Mouse (Mus musculus) midbrain, embryonic 14.5 days (tissue): ENCODE data around the gene Pkp4. TPM values are rescaled to one million over a fixed set of nuclear protein-coding genes. Genes with fewer than 3 reads are reported as not detected.

Experiments
- ATAC-seq: fragments of 200-750 bp; cut with Nextera tagmentation; 2 replicates; pipeline ENCODE4 v1.8.0; 2017; ENCODE audit warnings: moderate number of reproducible peaks, moderate library complexity; ENCODE audit not compliant: low FRiP score, low TSS enrichment
- DNase-seq: peaks from one replicate; pipeline ENCODE4 v3.0.0-alpha.2; 2015
- H3K27ac ChIP-seq: fragments of 300-500 bp; sonication (generic); replicated peaks from 2 replicates; pipeline ENCODE4 v1.5.1; 2014; ENCODE audit warnings: mild to moderate bottlenecking, low read depth, low read length, moderate library complexity
- H3K27me3 ChIP-seq: fragments of 300-500 bp; sonication (generic); 2 replicates; pipeline ENCODE4 v1.6.1; 2014; ENCODE audit warnings: low read length, control low read depth, mixed read lengths; ENCODE audit not compliant: control insufficient read depth, insufficient read depth
- H3K36me3 ChIP-seq: fragments of 300-500 bp; sonication (generic); 2 replicates; pipeline ENCODE4 v1.6.1; 2014; ENCODE audit warnings: low read length, control low read depth; ENCODE audit not compliant: control insufficient read depth, insufficient read depth
- H3K4me1 ChIP-seq: fragments of 300-500 bp; sonication (generic); 2 replicates; pipeline ENCODE4 v1.6.1; 2014; ENCODE audit warnings: mild to moderate bottlenecking, antibody characterized with exemption, low read length, control low read depth; ENCODE audit not compliant: control insufficient read depth, insufficient read depth
- H3K4me2 ChIP-seq: fragments of 300-500 bp; sonication (generic); 2 replicates; pipeline ENCODE4 v1.6.1; 2014; ENCODE audit warnings: mild to moderate bottlenecking, low read length, moderate library complexity
- H3K4me3 ChIP-seq: fragments of 300-500 bp; sonication (generic); replicated peaks from 2 replicates; pipeline ENCODE4 v1.5.1; 2014; ENCODE audit warnings: low read depth, low read length
- H3K9ac ChIP-seq: fragments of 300-500 bp; sonication (generic); replicated peaks from 2 replicates; pipeline ENCODE4 v1.6.1; 2014; ENCODE audit warnings: mild to moderate bottlenecking, low read length, moderate library complexity
- H3K9me3 ChIP-seq: fragments of 300-500 bp; sonication (generic); 2 replicates; pipeline ENCODE4 v1.6.1; 2016; ENCODE audit warnings: low read length, control low read depth, mixed read lengths; ENCODE audit not compliant: control insufficient read depth
- WGBS: fragments of 180-500 bp; shearing (Covaris S2); extraction: QIAGEN DNeasy Blood & Tissue Kit; methylation state at CpG from one replicate; pipeline ENCODE4 v1.1.7; 2014; 5-methylcytosine and 5-hydroxymethylcytosine counted together
- polyA plus RNA-seq: library from polyadenylated mRNA; unstranded; fragments of >200 nt; fragmentation: Nextera tagmentation; extraction: Ambion mirVana; gene quantifications from 2 replicates; pipeline ENCODE4 v1.2.1, GENCODE M21; 2014

The Pkp4 gene
- polyA plus RNA-seq, 1 experiment from 2014 or later = 23.9 TPM

DNA sequence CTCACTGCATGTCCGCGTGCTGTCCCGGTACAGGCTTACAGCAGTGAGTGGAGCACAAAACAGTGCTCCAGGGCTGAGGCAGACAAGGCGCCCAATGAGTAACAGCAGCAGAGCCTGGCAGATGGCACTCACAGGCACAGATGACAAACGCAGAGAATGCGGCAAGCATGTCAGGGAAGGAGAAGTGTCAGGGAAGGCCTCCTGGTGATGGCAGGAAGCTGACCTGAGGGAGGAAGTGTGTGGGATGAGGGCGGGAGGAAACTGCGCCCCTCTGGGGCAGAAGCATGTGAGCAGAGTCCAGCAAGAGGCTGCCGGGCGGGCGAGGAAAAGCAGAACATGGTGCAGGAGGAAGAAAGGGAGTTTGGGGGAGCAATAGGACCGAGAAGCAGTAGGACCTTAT lies 185.8 kb downstream of the Pkp4 start:
- no peak overlapping the region for H3K4me3 ChIP-seq
- peaks cover 35% of the 10 kb centered on the region for H3K36me3 ChIP-seq
- H3K4me1 ChIP-seq = no peaks in the 10 kb centered on the region
- no peak for ATAC-seq
- no peak overlapping the region for H3K4me2 ChIP-seq
- no peak overlapping the region for H3K27ac ChIP-seq
- H3K27me3 ChIP-seq = no peaks in the 10 kb centered on the region
- WGBS = 84% methylated on average over 12 of the region's 12 CpGs
- no peak overlapping the region for H3K9ac ChIP-seq
- H3K9me3 ChIP-seq = no peaks in the 10 kb centered on the region
- DNase-seq = no peak

DNA sequence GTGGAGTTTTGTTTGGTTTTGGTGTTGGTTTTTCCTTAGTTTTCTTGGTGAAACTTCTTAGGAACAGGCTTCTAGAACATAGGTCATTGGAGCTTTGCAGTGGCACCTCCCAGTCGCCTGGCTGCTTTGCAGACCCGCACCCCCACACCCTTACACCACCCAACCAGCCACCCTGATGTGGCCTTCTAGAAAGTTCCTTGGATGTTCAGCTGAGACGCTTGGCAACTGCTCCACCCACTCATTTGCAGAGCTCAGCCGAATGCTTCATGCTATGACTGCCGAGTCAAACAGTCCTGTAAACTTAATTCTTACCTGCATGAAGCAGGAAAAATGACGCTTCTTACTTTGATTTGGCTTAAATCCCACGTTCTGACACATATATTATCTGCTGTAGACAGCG lies 187.9 kb downstream of the Pkp4 start:
- H3K9me3 ChIP-seq = no peaks in the 10 kb centered on the region
- no peak overlapping the region for H3K4me3 ChIP-seq
- DNase-seq = no peak
- H3K9ac ChIP-seq = no peak overlapping the region
- H3K27ac ChIP-seq = no peak overlapping the region
- peaks cover 26% of the 10 kb centered on the region for H3K36me3 ChIP-seq
- H3K4me2 ChIP-seq = no peak overlapping the region
- H3K4me1 ChIP-seq = no peaks in the 10 kb centered on the region
- H3K27me3 ChIP-seq = no peaks in the 10 kb centered on the region
- ATAC-seq = no peak
- 91% methylated on average over 8 of the region's 8 CpGs for WGBS

DNA sequence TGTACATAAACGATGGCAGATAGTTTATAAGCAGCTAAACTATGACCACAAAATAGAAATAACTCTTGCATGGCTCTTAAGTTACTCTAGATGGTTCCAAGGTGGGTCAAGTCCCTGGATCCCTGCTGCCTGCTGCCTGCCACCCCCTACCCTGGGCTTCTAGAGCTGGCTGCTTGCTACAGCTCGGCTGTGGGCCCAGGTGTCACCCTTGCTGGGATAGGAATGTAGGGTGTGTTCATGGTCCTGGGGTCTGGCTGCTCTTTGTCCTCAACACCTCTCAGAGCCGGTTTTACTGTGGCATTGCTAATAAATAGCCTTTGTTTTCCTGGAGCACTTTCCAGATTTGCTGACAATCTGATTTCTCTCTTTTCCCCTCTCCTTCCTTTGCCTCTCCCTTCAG lies 189.4 kb downstream of the Pkp4 start:
- Histone ChIP-seq H3K36me3 (peaks cover 23% of the 10 kb centered on the region), H3K9ac (no peak overlapping the region), H3K27me3 (no peaks in the 10 kb centered on the region), H3K9me3 (no peaks in the 10 kb centered on the region), H3K27ac (no peak overlapping the region), H3K4me3 (no peak overlapping the region), H3K4me2 (no peak overlapping the region), H3K4me1 (no peaks in the 10 kb centered on the region)
- no peak for ATAC-seq
- WGBS = 80% methylated on average over 3 of the region's 3 CpGs
- DNase-seq = no peak

DNA sequence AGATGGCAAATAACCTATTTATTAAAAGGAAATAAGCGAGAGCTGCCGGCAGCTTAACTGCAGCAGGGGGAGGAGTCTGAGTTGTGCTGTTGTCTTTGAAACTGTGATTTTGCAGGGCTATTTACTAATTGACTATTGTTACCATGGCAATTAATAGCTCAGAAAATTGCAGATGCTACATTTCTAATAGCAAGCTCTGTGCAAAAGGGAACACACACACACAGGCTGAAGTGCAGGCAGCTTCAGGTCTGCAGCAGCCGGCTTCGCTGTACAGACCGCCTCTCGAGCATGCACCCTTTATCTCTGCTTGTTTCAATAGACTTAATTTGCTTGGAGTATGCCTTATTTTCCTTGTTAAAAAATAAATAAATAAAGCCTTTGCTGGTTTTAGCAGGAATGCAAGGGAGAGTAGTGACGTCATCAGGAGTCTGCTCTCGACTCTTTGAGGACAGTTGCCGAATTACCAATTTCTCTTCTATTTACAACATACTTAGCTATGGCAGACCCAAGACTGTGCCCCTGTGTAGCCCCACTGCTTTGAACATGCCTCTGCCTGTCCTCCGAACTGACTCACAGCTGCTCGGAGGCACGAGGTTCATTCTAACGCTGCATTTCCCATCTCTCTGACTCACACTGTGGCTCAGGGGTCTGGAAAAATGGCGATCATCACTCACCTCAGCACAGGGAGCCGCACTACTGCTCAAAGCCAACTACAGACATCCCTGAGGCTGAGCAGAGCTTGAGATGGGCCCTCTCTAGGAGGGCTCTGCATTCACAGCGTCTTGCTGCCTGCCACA lies 190.9 kb downstream of the Pkp4 start:
- Histone ChIP-seq H3K27ac (peak overlapping the region; percentile 34), H3K4me1 (no peaks in the 10 kb centered on the region), H3K9ac (no peak overlapping the region; the same call in 1 of the 2 replicates), H3K4me2 (no peak overlapping the region), H3K4me3 (no peak overlapping the region), H3K36me3 (peaks cover 26% of the 10 kb centered on the region), H3K9me3 (no peaks in the 10 kb centered on the region), H3K27me3 (no peaks in the 10 kb centered on the region)
- WGBS = 83% methylated on average over 16 of the region's 16 CpGs
- peak; percentile 44 for DNase-seq
- peak; percentile 51; the same call in 1 of the 2 replicates for ATAC-seq

DNA sequence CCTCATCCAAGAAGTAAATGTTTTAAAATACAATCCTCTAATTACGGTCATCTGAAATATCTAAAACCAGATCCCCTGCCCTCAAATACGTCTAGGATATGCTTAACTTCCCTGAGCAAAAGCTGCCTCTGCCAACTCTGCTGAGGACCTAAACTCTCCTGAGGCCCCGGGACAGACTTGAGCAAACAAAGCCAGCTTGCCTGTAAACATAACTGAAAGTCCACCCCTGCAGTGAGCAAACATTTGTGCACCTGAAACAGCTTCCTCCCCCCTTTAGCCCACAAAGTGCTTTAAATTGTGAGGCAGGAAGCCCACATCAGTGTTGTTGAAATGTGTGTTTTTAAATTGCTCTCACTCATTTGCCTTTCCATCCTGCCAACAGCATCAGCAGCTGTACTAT lies 193.2 kb downstream of the Pkp4 start:
- DNase-seq = peak; percentile 13
- 85% methylated on average over 3 of the region's 3 CpGs for WGBS

DNA sequence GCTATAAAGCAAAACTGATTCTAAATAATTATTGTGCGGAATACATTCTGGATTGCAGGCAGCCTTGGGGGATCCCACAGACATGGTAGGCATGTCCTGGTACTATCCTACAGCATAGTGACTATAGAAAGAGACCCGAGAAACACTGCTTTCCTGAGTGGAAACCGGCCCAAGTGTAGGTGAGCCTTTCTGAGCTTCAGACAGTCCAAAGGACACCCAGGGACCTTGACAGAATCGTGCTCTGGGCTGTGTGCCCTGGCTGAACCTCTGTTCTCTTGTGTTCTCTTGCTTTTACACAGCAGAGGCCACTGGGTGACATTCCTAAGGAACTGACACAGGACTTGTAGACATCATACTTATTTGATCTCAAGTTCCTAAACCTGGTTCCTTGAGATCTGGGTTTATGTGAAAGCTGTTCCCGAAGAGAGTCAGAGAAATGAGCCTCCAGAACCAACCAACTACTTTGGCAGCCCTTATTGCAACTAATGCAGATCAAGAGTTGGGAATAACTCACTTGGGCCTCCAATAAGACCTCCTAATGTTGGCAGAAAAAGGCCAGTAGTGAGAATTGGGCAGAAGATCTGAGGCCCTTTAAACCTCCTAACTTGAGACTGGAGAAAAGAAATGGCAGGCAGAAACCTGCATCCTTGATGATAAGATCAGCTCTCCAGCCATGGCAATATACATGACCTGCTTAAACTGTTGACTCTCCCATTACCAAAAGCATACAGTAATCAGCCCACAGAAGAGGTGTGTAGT lies 195.1 kb downstream of the Pkp4 start:
- DNase-seq (no peak), ATAC-seq (no peak)

More for the DNA sequence above, 193.2 kb downstream of the Pkp4 start:
- Histone ChIP-seq H3K36me3 (peaks cover 11% of the 10 kb centered on the region), H3K4me3 (no peak overlapping the region), H3K4me1 (no peaks in the 10 kb centered on the region), H3K9me3 (no peaks in the 10 kb centered on the region), H3K4me2 (no peak overlapping the region), H3K27ac (no peak overlapping the region), H3K9ac (no peak overlapping the region), H3K27me3 (no peaks in the 10 kb centered on the region)
- no peak for ATAC-seq

DNA sequence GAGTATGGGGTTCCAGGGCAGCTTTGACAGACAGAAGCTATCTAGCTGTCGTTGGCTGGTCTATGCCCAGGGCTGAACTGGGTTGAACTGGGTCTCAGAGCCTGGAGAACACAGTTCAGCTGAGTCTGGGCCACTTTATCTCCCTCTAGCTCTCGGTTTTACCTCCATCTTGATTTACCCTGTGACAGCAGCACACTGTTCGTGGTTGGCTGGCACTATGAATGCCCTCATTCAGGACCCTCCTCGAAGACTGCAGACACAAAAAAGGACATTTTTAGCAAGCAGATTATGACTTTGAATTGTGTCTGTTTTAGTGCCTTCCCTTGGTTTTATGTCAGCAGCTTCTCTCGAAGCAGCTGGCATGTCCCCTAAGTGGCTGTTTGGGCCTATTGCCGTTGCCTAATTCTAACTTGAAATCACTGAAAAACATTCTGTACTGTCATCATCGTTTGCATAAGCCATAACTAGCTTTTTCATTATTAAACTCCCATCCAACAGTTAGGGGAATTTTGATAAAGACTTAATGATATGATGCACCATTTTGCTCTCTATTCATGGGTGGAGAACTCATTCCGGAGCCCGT lies 199.2 kb downstream of the Pkp4 start:
- ATAC-seq = no peak
- Histone ChIP-seq H3K9me3 (no peaks in the 10 kb centered on the region), H3K4me1 (no peaks in the 10 kb centered on the region), H3K4me3 (no peak overlapping the region), H3K27ac (no peak overlapping the region), H3K9ac (no peak overlapping the region), H3K36me3 (peaks cover 6% of the 10 kb centered on the region; the same call in 1 of the 2 replicates), H3K4me2 (no peak overlapping the region), H3K27me3 (no peaks in the 10 kb centered on the region)
- DNase-seq = no peak
- WGBS = 67% methylated on average over 9 of the region's 9 CpGs

More for the DNA sequence above, 195.1 kb downstream of the Pkp4 start:
- no peaks in the 10 kb centered on the region for H3K27me3 ChIP-seq
- H3K9ac ChIP-seq = no peak overlapping the region
- no peak overlapping the region for H3K4me3 ChIP-seq
- H3K27ac ChIP-seq = no peak overlapping the region
- 96% methylated on average over 5 of the region's 5 CpGs for WGBS
- peaks cover 11% of the 10 kb centered on the region for H3K36me3 ChIP-seq
- no peak overlapping the region for H3K4me2 ChIP-seq
- H3K4me1 ChIP-seq = no peaks in the 10 kb centered on the region
- H3K9me3 ChIP-seq = no peaks in the 10 kb centered on the region

DNA sequence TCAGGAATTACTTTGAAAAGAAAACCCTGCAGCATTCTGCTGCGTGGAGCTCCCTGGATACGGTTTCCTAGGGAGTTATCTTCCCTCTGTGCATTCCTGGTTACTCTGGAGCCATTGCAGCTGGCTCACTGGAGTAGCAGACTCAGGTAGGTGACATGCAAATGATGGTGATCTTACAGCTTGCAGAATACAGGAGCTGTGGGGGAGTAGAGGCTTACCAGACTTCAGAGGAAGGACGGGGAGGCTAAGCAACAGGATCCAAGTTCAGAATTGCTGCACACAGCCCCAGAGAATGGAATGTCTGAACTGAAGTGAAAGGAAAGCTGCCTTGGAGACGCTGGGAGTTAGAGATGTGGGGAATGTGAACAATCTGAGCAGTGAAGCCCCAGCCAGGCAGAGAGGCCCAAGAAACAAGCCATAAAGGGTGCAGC lies 200.7 kb downstream of the Pkp4 start:
- 20% methylated on average over 4 of the region's 4 CpGs for WGBS
- Histone ChIP-seq H3K4me1 (no peaks in the 10 kb centered on the region), H3K27me3 (no peaks in the 10 kb centered on the region), H3K27ac (0 out of 2 replicates have a peak overlapping the region, but pooled peaks have one; percentile 37), H3K9me3 (no peaks in the 10 kb centered on the region), H3K4me3 (no peak overlapping the region), H3K4me2 (no peak overlapping the region), H3K36me3 (no peaks in the 10 kb centered on the region), H3K9ac (no peak overlapping the region)
- ATAC-seq = no peak
- DNase-seq = peak; percentile 25
